Mouse (Mus musculus): Measurements from ENCODE around the gene Dab1.

Gene Dab1

GRCm38 (mm10) chr4:104269422-104270172 is 650.4 kb downstream of the Dab1 start:
- no peak for DNase-seq (ENCODE audit: low read depth)

GRCm38 (mm10) chr4:104270173-104270557 is 651.0 kb downstream of the Dab1 start:
- DNase-seq (ENCODE audit: low read depth), result no peak

- no peak for DNase-seq (ENCODE audit: low read depth)
These were observed 656.1 kb downstream of the Dab1 start for GRCm38 (mm10) chr4:104275260-104275659.

- no peak for DNase-seq (ENCODE audit: low read depth)
These were observed 657.8 kb downstream of the Dab1 start for GRCm38 (mm10) chr4:104276916-104277315.

- DNase-seq (ENCODE audit: low read depth), result no peak
These were observed 662.4 kb downstream of the Dab1 start for GRCm38 (mm10) chr4:104281518-104281917.

- DNase-seq (ENCODE audit: low read depth), result no peak
These were observed 664.7 kb downstream of the Dab1 start for GRCm38 (mm10) chr4:104283906-104284305.

- DNase-seq (ENCODE audit: low read depth), result no peak
These were observed 669.2 kb downstream of the Dab1 start for GRCm38 (mm10) chr4:104288401-104288800.

GRCm38 (mm10) chr4:104301764-104302163 is 682.6 kb downstream of the Dab1 start:
- no peak for DNase-seq (ENCODE audit: low read depth)

GRCm38 (mm10) chr4:104302996-104303652 is 684.0 kb downstream of the Dab1 start:
- DNase-seq (ENCODE audit: low read depth), result no peak

- DNase-seq (ENCODE audit: low read depth), result no peak
These were observed 688.6 kb downstream of the Dab1 start for GRCm38 (mm10) chr4:104307781-104308180.

GRCm38 (mm10) chr4:104326221-104326620 is 707.1 kb downstream of the Dab1 start:
- DNase-seq (ENCODE audit: low read depth), result no peak

- DNase-seq (ENCODE audit: low read depth), result no peak
These were observed 712.7 kb downstream of the Dab1 start for GRCm38 (mm10) chr4:104331896-104332295.

- DNase-seq (ENCODE audit: low read depth), result no peak
These were observed 713.2 kb downstream of the Dab1 start for GRCm38 (mm10) chr4:104332399-104332798.

GRCm38 (mm10) chr4:104337279-104337678 is 718.1 kb downstream of the Dab1 start:
- DNase-seq (ENCODE audit: low read depth), result no peak

- DNase-seq (ENCODE audit: low read depth), result no peak
These were observed 719.2 kb downstream of the Dab1 start for GRCm38 (mm10) chr4:104338382-104338781.

- DNase-seq (ENCODE audit: low read depth), result no peak
These were observed 742.2 kb downstream of the Dab1 start for GRCm38 (mm10) chr4:104361345-104361744.

- DNase-seq (ENCODE audit: low read depth), result no peak
These were observed 747.3 kb downstream of the Dab1 start for GRCm38 (mm10) chr4:104366491-104366890.

GRCm38 (mm10) chr4:104366894-104367740 is 748.0 kb downstream of the Dab1 start:
- no peak for DNase-seq (ENCODE audit: low read depth)

- DNase-seq (ENCODE audit: low read depth), result no peak
These were observed 748.7 kb downstream of the Dab1 start for GRCm38 (mm10) chr4:104367741-104368411.

GRCm38 (mm10) chr4:104368561-104369021 is 749.4 kb downstream of the Dab1 start:
- DNase-seq (ENCODE audit: low read depth), result no peak

- no peak for DNase-seq (ENCODE audit: low read depth)
These were observed 749.9 kb downstream of the Dab1 start for GRCm38 (mm10) chr4:104369091-104369490.

GRCm38 (mm10) chr4:104371136-104371535 is 752.0 kb downstream of the Dab1 start:
- no peak for DNase-seq (ENCODE audit: low read depth)
